Mouse (Mus musculus) kidney, adult 2 months (tissue): ENCODE measurements at regions not wholly inside any gene's neighbourhood (a gene's known extent, or its start where the extent isn't known, plus 50 kb on each side); places are given as distances from the start of the nearest gene placed in this dataset.

Experiments
- DNase-seq: peaks from one replicate; pipeline ENCODE4 v3.0.0; 2021
- H3K27ac ChIP-seq: fragments of 200-500 bp; 2 replicates; pipeline ENCODE4 v1.5.1; 2012; ENCODE audit warnings: low read depth, low read length, control low read depth, inconsistent platforms; ENCODE audit not compliant: insufficient read depth
- H3K27me3 ChIP-seq: fragments of 200-500 bp; replicated peaks from 2 replicates; pipeline ENCODE4 v1.6.1; 2012; ENCODE audit warnings: mild to moderate bottlenecking, moderate library complexity, low read length, inconsistent platforms; ENCODE audit not compliant: control insufficient read depth, insufficient read depth
- H3K36me3 ChIP-seq: fragments of 200-500 bp; 2 replicates; pipeline ENCODE4 v1.6.1; 2012; ENCODE audit warnings: mild to moderate bottlenecking, moderate library complexity, low read length, inconsistent platforms; ENCODE audit not compliant: control insufficient read depth, insufficient read depth
- H3K4me1 ChIP-seq: fragments of 200-500 bp; 2 replicates; pipeline ENCODE4 v1.6.1; 2011; ENCODE audit warnings: low read length; ENCODE audit not compliant: control insufficient read depth, insufficient read depth
- H3K4me3 ChIP-seq: fragments of 200-500 bp; 2 replicates; pipeline ENCODE4 v1.5.1; 2011; ENCODE audit warnings: mild to moderate bottlenecking, low read depth, low read length, control low read depth; ENCODE audit not compliant: insufficient read depth
- CTCF ChIP-seq: fragments of 200-500 bp; conservative IDR thresholded peaks from 2 replicates; pipeline ENCODE4 v1.5.1; 2011; ENCODE audit warnings: low read depth, mild to moderate bottlenecking, control low read depth, low read length, moderate library complexity, mixed read lengths; ENCODE audit not compliant: insufficient read depth, insufficient read length
- POLR2A ChIP-seq: fragments of 200-500 bp; IDR thresholded peaks from one replicate; pipeline ENCODE4 v1.6.1; 2011; ENCODE audit warnings: low read depth, low read length, control low read depth
- WGBS: fragments of 180-500 bp; shearing (Covaris S2); methylation state at CpG from one replicate; pipeline ENCODE4 v1.1.7; 2018; 5-methylcytosine and 5-hydroxymethylcytosine counted together

DNA sequence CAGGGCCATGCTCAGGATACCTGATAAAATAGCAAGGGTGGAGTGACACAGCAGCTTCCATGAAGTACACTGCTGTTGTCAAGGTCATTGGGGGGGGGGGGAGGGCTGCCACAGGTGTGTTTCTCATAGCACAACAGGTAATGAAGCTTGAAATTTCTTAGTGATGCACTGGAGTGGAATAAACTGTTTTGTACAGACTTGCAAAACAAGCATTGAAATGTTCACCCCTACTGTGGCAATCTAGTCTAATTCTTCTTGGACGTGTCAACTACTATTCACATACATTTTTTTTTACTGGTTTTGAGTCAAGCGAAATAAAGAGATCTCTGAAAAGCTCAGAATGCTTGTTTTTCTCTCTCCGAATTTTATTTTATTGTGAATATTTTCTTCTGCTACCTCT, 281.6 kb downstream of the Grxcr1 start:
- H3K27ac ChIP-seq: no peak overlapping the region
- no peaks in the 10 kb centered on the region for H3K36me3 ChIP-seq
- H3K4me1 ChIP-seq: no peaks in the 10 kb centered on the region
- TF ChIP-seq POLR2A: no peak
- TF ChIP-seq CTCF: no peak
- DNase-seq: peak; percentile 4
- H3K4me3 ChIP-seq: no peak overlapping the region
- H3K27me3 ChIP-seq: no peaks in the 10 kb centered on the region
- 71% methylated on average over 3 of the region's 3 CpGs for WGBS

DNA sequence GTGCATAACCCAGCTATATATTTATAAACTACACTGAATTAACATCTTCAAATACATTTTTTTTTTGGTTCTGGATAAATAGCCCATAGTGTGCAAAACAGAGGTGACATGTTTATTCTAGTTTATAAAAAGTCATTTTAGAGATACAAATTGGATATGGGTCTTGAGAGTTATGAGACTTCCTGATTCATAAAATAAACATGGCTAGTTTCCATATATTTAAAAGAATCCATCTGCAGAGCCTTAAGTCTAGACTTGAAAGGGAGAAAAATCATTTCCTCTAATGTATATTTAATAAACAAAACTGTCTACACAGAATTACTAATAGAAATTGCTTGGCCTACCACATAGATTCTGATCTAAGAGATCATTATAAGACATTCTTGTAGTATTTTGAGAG, 287.3 kb downstream of the Grxcr1 start:
- Histone ChIP-seq H3K36me3 (no peaks in the 10 kb centered on the region), H3K27me3 (no peaks in the 10 kb centered on the region), H3K4me1 (no peaks in the 10 kb centered on the region), H3K4me3 (no peak overlapping the region), H3K27ac (no peak overlapping the region)
- DNase-seq: no peak
- no peak for TF ChIP-seq CTCF
- TF ChIP-seq POLR2A: no peak

DNA sequence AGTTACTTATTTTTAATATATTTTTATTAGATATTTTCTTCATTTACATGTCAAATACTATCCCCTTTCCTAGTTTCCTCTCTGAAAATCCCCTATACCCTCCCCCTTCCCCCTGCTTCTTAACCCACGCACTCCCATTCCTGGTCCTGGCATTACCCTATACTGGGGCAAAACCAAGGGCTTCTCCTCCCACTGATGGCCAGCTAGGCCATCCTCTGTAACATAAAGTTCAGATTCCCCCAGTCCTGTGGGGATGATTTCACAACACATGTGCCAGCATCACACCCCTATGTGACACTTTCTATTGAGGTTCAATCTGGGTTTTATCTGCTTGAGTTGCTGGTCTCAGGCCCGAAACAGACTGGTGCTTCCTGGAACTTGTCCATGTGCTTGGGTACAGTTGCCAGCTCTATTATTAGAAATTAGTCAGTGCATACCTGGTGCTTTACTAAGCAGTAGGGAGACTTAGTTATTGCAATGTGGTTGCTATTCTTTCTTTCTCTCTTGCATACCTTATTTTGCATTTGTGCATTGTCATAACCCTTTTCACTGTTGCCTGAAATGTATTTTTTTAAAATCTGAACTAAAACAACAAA, 295.5 kb downstream of the Grxcr1 start:
- WGBS: 76% methylated on average over 2 of the region's 2 CpGs
- DNase-seq: peak; percentile 39
- Histone ChIP-seq H3K36me3 (no peaks in the 10 kb centered on the region), H3K27me3 (no peaks in the 10 kb centered on the region), H3K27ac (no peak overlapping the region), H3K4me3 (no peak overlapping the region), H3K4me1 (no peaks in the 10 kb centered on the region)
- TF ChIP-seq CTCF: no peak
- no peak for TF ChIP-seq POLR2A

DNA sequence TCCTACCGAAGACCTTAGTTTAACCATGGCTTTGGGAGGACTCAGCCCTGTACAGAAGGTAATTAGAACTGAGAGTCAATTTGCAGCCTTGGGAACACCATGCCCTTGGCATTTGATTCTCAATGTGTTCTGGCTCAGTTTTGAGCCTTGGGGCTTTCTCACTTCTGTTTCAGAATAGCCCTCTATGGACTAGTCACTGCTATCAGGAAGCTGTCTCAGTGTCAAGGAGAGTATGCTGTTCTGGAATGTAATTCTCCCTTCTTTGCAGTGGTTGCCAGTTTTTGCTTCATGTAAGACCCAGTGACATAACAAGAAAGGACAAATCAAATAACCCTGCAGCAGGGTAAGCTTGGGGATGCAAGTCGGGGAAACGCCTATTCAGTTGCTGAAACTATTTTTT, 297.7 kb downstream of the Grxcr1 start:
- no peak for TF ChIP-seq POLR2A
- TF ChIP-seq CTCF: no peak
- peak overlapping the region; percentile 38; the same call in 1 of the 2 replicates for H3K27ac ChIP-seq
- no peaks in the 10 kb centered on the region for H3K4me1 ChIP-seq
- H3K27me3 ChIP-seq: no peaks in the 10 kb centered on the region
- H3K36me3 ChIP-seq: no peaks in the 10 kb centered on the region
- WGBS: 71% methylated on average over 3 of the region's 3 CpGs
- no peak overlapping the region for H3K4me3 ChIP-seq
- peak; percentile 2 for DNase-seq

DNA sequence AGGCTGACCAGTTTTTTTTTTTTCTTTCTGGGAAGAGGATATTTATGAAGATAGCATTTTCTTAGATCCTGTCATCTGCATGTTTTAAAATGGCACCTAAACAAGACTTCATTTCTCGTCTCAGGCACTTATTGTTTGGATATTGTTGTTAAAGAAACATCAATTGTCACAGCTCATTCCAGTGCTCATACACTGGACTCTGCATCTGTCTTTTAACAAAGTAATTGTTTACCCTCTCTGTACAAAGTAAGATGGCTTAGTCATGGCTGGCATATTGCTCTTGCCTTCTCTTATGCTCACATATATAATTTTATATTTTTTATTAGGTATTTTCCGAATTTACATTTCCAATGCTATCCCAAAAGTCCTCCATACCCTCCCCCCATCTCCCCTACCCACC, 298.2 kb downstream of the Grxcr1 start:
- Histone ChIP-seq H3K36me3 (no peaks in the 10 kb centered on the region), H3K27me3 (no peaks in the 10 kb centered on the region), H3K4me1 (no peaks in the 10 kb centered on the region), H3K27ac (0 out of 2 replicates have a peak overlapping the region, but pooled peaks have one; percentile 38), H3K4me3 (no peak overlapping the region)
- 70% methylated on average over 2 of the region's 2 CpGs for WGBS
- TF ChIP-seq CTCF (no peak), POLR2A (no peak)
- DNase-seq: no peak

DNA sequence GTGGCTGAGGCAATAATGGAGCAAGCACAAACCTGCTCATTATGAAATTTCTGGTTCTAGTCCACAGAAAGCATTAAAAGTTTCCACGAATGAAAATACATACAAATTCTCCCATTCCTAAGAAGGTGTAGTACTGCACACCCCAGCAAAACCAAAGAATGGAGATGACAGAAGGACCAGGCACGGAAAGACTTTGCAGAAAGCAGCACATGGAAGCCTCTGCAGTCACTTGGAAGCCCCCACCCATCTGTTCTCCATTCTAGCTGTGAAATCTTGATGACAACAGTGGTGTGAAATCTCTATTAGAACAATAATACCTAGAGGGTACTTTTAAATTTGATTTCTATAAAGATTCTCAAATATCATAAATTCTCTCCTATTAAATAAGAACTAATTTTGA, 319.3 kb downstream of the Grxcr1 start:
- H3K27me3 ChIP-seq: no peaks in the 10 kb centered on the region
- H3K36me3 ChIP-seq: no peaks in the 10 kb centered on the region
- no peak overlapping the region for H3K4me3 ChIP-seq
- TF ChIP-seq POLR2A (no peak), CTCF (no peak)
- 66% methylated on average over 2 of the region's 2 CpGs for whole genome bisulfite sequencing
- H3K27ac ChIP-seq: no peak overlapping the region
- no peaks in the 10 kb centered on the region for H3K4me1 ChIP-seq
- no peak for DNase-seq

DNA sequence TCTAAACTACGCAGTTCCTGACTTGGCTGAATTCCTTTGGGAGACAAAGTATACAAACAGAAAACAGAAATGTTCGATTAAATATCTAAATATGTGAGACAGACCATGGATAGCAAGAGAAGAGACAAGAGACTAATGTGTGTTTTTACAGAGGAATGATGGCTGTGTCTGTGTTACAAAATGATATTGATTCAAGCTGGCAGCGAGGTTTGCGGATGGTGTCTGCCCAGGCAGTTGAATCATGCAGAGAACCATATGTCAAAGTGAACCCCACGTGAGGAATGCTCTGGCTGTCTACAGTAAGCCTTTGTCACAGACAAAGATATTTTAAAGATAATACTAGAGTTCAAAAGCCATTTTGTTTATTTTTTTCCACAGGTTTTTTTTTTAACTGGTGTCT, 320.2 kb downstream of the Grxcr1 start:
- H3K27me3 ChIP-seq: no peaks in the 10 kb centered on the region
- TF ChIP-seq POLR2A: no peak
- no peak for TF ChIP-seq CTCF

More for the DNA sequence above, 320.2 kb downstream of the Grxcr1 start:
- whole genome bisulfite sequencing: 60% methylated on average over 5 of the region's 5 CpGs
- no peaks in the 10 kb centered on the region for H3K36me3 ChIP-seq
- H3K27ac ChIP-seq: no peak overlapping the region
- H3K4me1 ChIP-seq: no peaks in the 10 kb centered on the region
- DNase-seq: no peak
- no peak overlapping the region for H3K4me3 ChIP-seq
